Mouse (Mus musculus) small intestine, adult 2 months (tissue): ENCODE results near the gene 4930432K21Rik. TPM values are rescaled to one million over a fixed set of nuclear protein-coding genes. Genes with fewer than 3 reads are reported as not detected.

ENCODE experiments used
- H3K27ac ChIP-seq: fragments of 200-500 bp; 2 replicates; pipeline ENCODE4 v1.5.1; 2012; ENCODE audit warnings: low read depth, low read length, control low read depth, inconsistent platforms; ENCODE audit not compliant: insufficient read depth
- H3K27me3 ChIP-seq: fragments of 200-500 bp; 2 replicates; pipeline ENCODE4 v1.6.1; 2012; ENCODE audit warnings: mild to moderate bottlenecking, moderate library complexity, low read length, inconsistent platforms; ENCODE audit not compliant: control insufficient read depth, insufficient read depth
- H3K36me3 ChIP-seq: fragments of 200-500 bp; 2 replicates; pipeline ENCODE4 v1.6.1; 2012; ENCODE audit warnings: mild to moderate bottlenecking, low read length, control low read depth, inconsistent platforms; ENCODE audit not compliant: control insufficient read depth, insufficient read depth
- H3K4me1 ChIP-seq: fragments of 200-500 bp; 2 replicates; pipeline ENCODE4 v1.6.1; 2012; ENCODE audit warnings: low read length, inconsistent platforms, mixed read lengths; ENCODE audit not compliant: control insufficient read depth, insufficient read depth, insufficient read length
- H3K4me3 ChIP-seq: fragments of 200-500 bp; 2 replicates; pipeline ENCODE4 v1.5.1; 2012; ENCODE audit warnings: low read depth, mild to moderate bottlenecking, control low read depth, inconsistent platforms, low read length, moderate library complexity
- CTCF ChIP-seq: fragments of 200-500 bp; IDR thresholded peaks from 2 replicates; pipeline ENCODE4 v1.5.1; 2012; ENCODE audit warnings: low read depth, mild to moderate bottlenecking, control low read depth, inconsistent platforms, low read length, moderate library complexity, mixed read lengths; ENCODE audit not compliant: insufficient replicate concordance, insufficient read length; ENCODE audit errors: extremely low read depth
- POLR2A ChIP-seq: fragments of 200-500 bp; IDR thresholded peaks from 2 replicates; pipeline ENCODE4 v1.6.1; 2012; ENCODE audit warnings: low read depth, mild to moderate bottlenecking, control low read depth, inconsistent platforms, low read length, moderate library complexity
- WGBS: fragments of 180-500 bp; shearing (Covaris S2); methylation state at CpG from one replicate; pipeline ENCODE4 v1.1.7; 2018; 5-methylcytosine and 5-hydroxymethylcytosine counted together
- polyA plus RNA-seq: library from polyadenylated mRNA; depleted of rRNA; stranded (reverse); fragments of >200 nt; gene quantifications from 2 replicates; pipeline ENCODE4 v1.2.3, GENCODE M21; 2012

4930432K21Rik gene
- polyA plus RNA-seq, 1 experiment, result 0.22 TPM

DNA sequence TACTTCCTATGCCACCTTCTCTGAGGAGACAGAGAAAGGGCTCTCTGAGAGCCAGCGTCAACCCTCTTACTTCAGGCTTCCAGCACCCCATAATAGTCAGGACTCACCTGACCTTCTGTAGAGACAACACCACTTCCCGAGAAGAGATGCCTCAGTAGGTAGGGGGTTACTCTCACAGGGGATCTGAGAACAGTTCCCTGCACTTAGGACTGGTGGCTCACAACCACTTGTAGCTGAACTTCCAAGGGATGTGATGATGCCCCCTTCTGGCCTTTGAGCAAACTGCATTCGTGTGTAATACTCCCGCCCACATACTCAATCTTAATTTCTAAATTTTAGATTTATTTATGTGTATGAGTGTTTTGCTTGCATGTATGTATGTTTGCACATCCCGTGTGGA is 45.7 kb downstream of the 4930432K21Rik start:
- no peak overlapping the region for H3K27ac ChIP-seq
- H3K36me3 ChIP-seq, result no peaks in the 10 kb centered on the region
- 86% methylated on average over 5 of the region's 5 CpGs for WGBS

DNA sequence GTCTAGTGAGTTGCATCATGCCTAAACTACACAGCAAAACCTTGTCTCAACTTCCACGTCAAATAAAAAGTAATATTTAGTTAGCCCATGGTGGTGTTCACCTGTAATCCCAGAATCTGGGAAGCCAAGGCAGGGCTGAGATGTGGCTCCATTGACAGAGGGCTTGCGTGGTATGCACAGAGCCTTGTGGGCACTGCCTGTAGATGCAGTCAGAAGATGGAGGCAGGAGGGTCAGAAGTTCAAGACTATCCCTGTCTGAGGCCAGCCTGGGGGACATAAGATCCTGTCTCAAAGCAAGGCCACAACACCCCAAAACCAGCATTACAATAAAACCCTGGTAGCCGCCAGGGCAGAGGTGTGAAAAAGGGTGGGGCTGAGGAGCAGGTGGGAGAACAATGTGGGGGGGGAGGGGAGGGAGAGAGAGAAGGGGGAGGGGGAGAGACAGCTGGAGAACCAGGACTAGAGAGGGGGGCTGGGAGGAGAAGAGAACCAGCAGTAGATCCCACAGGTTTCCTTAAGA is 46.5 kb downstream of the 4930432K21Rik start:
- H3K4me1 ChIP-seq, result peaks cover 25% of the 10 kb centered on the region
- H3K36me3 ChIP-seq, result no peaks in the 10 kb centered on the region
- no peak overlapping the region for H3K4me3 ChIP-seq
- H3K27ac ChIP-seq, result no peak overlapping the region
- no peaks in the 10 kb centered on the region for H3K27me3 ChIP-seq
- 79% methylated on average over 3 of the region's 3 CpGs for WGBS
- no peak for TF ChIP-seq POLR2A
- no peak for TF ChIP-seq CTCF

More for the DNA sequence above, 45.7 kb downstream of the 4930432K21Rik start:
- H3K4me1 ChIP-seq, result peaks cover 21% of the 10 kb centered on the region
- TF ChIP-seq POLR2A (no peak), CTCF (peak; percentile 46; the same call in 1 of the 2 replicates)
- no peak overlapping the region for H3K4me3 ChIP-seq
- no peaks in the 10 kb centered on the region for H3K27me3 ChIP-seq

DNA sequence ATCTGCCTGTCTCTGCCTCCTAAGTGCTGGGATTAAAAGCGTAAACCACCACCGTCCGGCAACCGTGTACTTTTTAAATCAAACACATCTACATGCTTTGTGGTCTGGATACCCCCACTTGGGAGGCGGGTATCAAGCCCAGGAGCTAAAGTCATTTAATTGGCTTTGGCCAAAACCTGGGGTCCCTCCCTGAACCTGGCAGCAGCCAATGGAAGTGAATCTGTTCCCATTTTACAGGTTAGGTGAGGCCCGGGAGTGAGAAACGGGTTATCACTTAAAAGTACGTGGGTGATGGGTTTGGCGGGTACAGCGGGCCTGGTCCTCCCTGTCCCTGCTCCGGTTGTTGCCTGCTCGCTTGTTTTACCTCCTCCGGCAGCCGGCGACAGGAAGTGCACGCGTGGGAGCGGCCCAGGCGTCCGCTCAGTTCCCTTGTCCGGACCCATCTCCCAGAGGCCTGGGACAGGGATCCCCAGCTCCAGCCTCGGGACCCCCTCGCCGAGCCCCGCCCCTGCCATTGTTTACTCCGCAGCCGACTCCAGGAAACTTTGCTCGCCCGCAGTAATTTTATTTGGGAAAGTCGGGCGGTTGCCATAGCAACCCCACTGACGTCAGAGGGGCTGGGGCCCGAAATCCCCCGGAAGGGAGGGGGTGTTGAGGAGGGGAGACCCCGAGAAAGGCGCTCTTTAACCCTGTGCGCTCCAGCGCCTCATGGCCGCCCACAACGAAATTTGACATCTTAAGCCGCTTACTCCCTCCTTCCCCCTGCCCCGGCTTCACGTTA is 49.5 kb downstream of the 4930432K21Rik start:
- 9% methylated on average over 43 of the region's 43 CpGs for WGBS
- TF ChIP-seq POLR2A, result no peak
- no peak for TF ChIP-seq CTCF
- Histone ChIP-seq H3K4me1 (peaks cover 27% of the 10 kb centered on the region), H3K27ac (peak overlapping the region; percentile 88), H3K4me3 (peak overlapping the region; percentile 61), H3K36me3 (no peaks in the 10 kb centered on the region), H3K27me3 (no peaks in the 10 kb centered on the region)

DNA sequence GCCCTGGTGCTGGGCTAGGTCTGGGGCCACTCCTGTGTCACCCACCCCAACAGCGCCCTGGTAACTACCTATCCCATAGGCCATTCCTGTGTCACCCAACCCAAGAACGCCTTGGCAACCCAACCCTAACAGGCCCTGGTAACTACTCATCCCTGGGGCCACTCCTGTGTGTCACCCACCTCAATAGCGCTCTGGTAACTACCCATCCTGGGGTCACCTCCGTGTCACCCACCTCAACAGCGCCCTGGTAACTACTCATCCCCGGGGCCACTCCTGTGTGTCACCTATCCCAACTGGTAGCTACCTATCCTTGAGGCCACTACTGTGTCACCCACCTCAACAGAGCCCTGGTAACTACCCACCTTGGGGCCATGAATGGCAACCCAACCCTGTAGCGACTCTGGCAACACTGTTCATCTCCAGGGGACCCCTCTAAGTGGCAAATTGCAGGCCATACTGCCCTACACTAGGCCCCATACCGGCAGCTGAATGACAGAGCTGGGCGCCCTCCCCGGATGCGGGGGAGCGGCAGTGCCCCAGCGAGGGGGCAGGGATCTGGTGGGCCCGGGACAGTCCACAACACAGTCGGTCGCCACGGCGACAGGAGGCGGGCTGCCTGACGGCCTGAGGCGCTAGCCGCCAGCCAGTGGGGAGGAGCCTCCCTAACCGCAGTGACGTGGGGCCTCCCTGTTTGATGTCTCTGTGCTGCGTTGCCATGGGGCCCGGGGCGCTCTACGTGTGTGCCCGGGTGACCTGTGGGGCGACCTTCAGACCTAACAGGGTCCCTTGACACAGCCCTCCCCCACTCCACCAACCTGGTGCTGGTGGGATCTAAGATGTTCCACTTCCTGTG is 50.3 kb downstream of the 4930432K21Rik start:
- H3K27ac ChIP-seq, result peak overlapping the region; percentile 88
- H3K4me1 ChIP-seq, result peaks cover 24% of the 10 kb centered on the region
- H3K36me3 ChIP-seq, result no peaks in the 10 kb centered on the region
- H3K4me3 ChIP-seq, result peak overlapping the region; percentile 61
- no peaks in the 10 kb centered on the region for H3K27me3 ChIP-seq
- WGBS, result 3% methylated on average over 30 of the region's 30 CpGs
- TF ChIP-seq POLR2A, result peak; percentile 27; the same call in 1 of the 2 replicates
- TF ChIP-seq CTCF, result no peak

DNA sequence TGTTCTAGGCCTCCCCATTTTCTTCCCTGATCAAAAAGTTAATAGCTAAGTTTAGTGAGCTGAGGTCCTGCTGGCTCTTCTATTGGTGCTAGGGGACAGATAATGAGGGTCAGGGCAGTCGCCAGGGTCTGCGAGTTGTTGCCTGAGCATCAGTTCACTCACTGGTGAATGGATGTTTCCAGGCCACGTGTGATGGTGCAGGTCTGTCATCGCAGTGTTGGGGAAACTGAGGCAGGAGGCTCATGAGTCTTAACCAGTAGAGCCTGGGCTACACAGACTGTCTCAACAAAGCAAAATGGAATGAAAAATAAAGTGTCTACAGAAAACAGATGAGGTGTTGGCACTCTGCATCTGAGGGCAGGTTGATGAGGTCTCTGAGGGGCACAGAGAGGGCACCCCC is 51.0 kb downstream of the 4930432K21Rik start:
- Histone ChIP-seq H3K27ac (peak overlapping the region; percentile 67), H3K4me1 (peaks cover 26% of the 10 kb centered on the region), H3K27me3 (no peaks in the 10 kb centered on the region), H3K4me3 (no peak overlapping the region), H3K36me3 (no peaks in the 10 kb centered on the region)
- TF ChIP-seq CTCF, result no peak
- TF ChIP-seq POLR2A, result no peak
- WGBS, result 59% methylated on average over 4 of the region's 4 CpGs

DNA sequence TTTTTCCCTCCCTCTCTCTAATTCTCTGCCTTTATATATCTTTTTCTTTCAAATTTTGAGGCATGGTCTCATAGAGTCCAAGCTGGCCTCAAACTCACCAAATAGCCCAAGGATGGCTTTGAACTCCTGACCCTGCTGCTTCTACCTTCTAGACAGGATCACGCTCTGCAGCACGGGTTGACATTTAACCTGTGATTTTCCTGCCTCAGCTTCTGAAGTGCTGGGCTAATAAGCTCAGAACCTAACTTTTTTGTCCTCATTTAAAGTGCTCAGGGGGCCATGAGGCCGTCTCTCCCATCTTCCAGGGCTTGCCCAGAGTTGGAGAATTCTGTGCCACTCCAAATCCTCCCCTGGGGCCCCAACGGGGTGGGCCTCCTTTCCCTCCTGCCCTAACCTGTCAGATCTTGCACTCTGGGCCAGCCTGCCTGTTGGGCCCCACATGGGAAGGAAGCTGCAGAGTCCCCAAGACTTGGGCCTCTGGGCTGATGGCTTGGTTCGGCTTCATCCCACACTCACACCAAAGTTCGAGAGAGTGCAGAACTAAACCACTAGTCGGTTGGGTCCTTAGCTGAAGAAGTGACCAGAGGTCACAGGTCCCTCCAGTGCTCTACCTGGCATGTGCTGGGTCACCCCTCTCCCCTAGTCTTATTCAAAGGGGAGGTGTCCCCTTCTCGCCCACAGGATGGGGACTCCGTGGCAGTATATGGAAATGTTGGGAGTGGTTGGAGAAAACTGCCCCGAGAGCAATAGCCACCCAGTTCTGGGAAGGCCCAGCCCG is 51.7 kb downstream of the 4930432K21Rik start:
- TF ChIP-seq POLR2A (no peak), CTCF (no peak)
- 67% methylated on average over 11 of the region's 11 CpGs for WGBS
- no peak overlapping the region for H3K27ac ChIP-seq
- no peaks in the 10 kb centered on the region for H3K27me3 ChIP-seq
- H3K36me3 ChIP-seq, result no peaks in the 10 kb centered on the region
- H3K4me3 ChIP-seq, result no peak overlapping the region
- H3K4me1 ChIP-seq, result peaks cover 28% of the 10 kb centered on the region
